Mouse (Mus musculus) embryonic fibroblast, embryonic 13.5 days (primary cell): ENCODE results near the gene Pskh1.

Source experiments
- CTCF ChIP-seq: IDR thresholded peaks from 2 replicates; pipeline ENCODE4 v1.5.1; 2011; ENCODE audit warnings: mild to moderate bottlenecking, control low read depth, low read length, moderate library complexity, borderline replicate concordance; ENCODE audit not compliant: insufficient read depth
- POLR2A ChIP-seq: IDR thresholded peaks from 2 replicates; pipeline ENCODE4 v1.6.1; 2011; ENCODE audit warnings: low read depth, mild to moderate bottlenecking, control low read depth, low read length, moderate library complexity

- TF ChIP-seq POLR2A (peak; percentile 37; the same call in 1 of the 2 replicates), CTCF (peak; percentile 68; the same call in 1 of the 2 replicates)
Observed at GRCm38 (mm10) chr8:105854715-105855216, 45.5 kb upstream of the Pskh1 start, which contains the start of gene Thap11.
